Comparison of ENCODE assay signal across 24 mouse cellular contexts in the genomic region with DNA sequence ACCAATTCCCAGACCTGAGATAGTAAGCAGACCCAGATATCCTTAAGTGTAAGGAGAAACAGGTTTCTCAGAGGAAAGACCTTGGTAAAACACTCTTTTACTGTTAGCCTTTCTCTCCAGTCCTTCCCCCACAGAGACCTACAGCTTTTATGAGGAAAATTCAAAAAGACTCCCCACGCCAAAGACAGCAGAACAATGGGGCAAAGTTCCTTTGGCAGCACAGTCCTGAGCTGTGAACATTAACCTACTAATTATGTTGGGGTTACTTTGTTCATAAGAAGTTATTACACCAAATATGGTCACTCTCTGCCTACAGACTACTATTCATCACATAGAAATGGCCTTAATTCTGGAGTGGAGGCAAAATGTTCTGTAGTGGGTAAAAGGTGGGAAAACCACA.
A peak's percentile ranks its signal among the peaks of the same experiment; 100 is the strongest.
DNase-seq lines count a peak whose midpoint lies in the region; ATAC-seq and TF ChIP-seq lines count a peak whose summit lies in the region.
"Had no signal": no experiment of that assay in that cellular context is flagged by ENCODE, and none has a peak within 500 bp of the region (broad histone marks: within the 10 kb centered on the region; RNA-seq: fewer than 3 reads in every experiment).

No protein-coding gene starts in this region.

- no peaks in the 10 kb centered on the region; the same call in 1 of the 2 replicates for H3K4me1 ChIP-seq in kidney, adult 2 months (ENCODE audit: control insufficient read depth, insufficient read depth, low read length)
- no peaks in the 10 kb centered on the region for H3K4me1 ChIP-seq in kidney, embryonic 15.5 days
- H3K4me1 ChIP-seq: embryonic facial prominence, embryonic 12.5 days; embryonic facial prominence, embryonic 15.5 days; forebrain, embryonic 12.5 days; forebrain, embryonic 15.5 days; hindbrain, embryonic 12.5 days; hindbrain, embryonic 15.5 days had no signal

- peak; percentile 1 for DNase-seq in adrenal gland, postnatal 10 days
- no peak for DNase-seq in adrenal gland, postnatal 25 days
- DNase-seq in kidney, adult 2 months: peak; percentile 82
- DNase-seq in kidney, adult 9 months: peak; percentile 77
- DNase-seq in kidney, postnatal 25 days: peak; percentile 53 to 62
- DNase-seq in gastrocnemius, adult 18-20 months (ENCODE audit: low spot score): no peak
- DNase-seq in left cerebral cortex, adult 8-10 months (ENCODE audit: low spot score in 2 of 2): no peak
- DNase-seq: adrenal gland, adult 8-10 months; cerebellum, adult 11 months; cerebellum, adult 2 months; cerebellum, adult 9-11 months; cerebellum, postnatal 25 days; gastrocnemius, postnatal 10 days; gastrocnemius, postnatal 36 days had no signal

- no peaks in the 10 kb centered on the region for H3K27me3 ChIP-seq in kidney, adult 2 months (replicated peaks; ENCODE audit: control insufficient read depth, insufficient read depth, low read length)
- H3K27me3 ChIP-seq in kidney, embryonic 15.5 days: no peaks in the 10 kb centered on the region
- H3K27me3 ChIP-seq: embryonic facial prominence, embryonic 12.5 days; embryonic facial prominence, embryonic 15.5 days; forebrain, embryonic 12.5 days; forebrain, embryonic 15.5 days; hindbrain, embryonic 12.5 days; hindbrain, embryonic 15.5 days had no signal

- H3K36me3 ChIP-seq in kidney, adult 2 months (ENCODE audit: control insufficient read depth, insufficient read depth, low read length): no peaks in the 10 kb centered on the region
- no peaks in the 10 kb centered on the region for H3K36me3 ChIP-seq in kidney, embryonic 15.5 days
- H3K36me3 ChIP-seq: embryonic facial prominence, embryonic 12.5 days; embryonic facial prominence, embryonic 15.5 days; forebrain, embryonic 12.5 days; forebrain, embryonic 15.5 days; hindbrain, embryonic 12.5 days; hindbrain, embryonic 15.5 days had no signal

- 47% methylated on average over 1 of the region's 1 CpGs for WGBS in kidney, adult 2 months
- 76% methylated on average over 1 of the region's 1 CpGs for WGBS in kidney, embryonic 15.5 days

- H3K4me3 ChIP-seq in kidney, adult 2 months (ENCODE audit: insufficient read depth, low read depth, low read length): no peak overlapping the region
- H3K4me3 ChIP-seq in kidney, embryonic 15.5 days (replicated peaks): no peak overlapping the region
- H3K4me3 ChIP-seq: embryonic facial prominence, embryonic 12.5 days; embryonic facial prominence, embryonic 15.5 days; erythroblast, embryonic 14.5 days; forebrain, embryonic 12.5 days; forebrain, embryonic 15.5 days; hindbrain, embryonic 12.5 days; hindbrain, embryonic 15.5 days had no signal

- no peak overlapping the region for H3K4me2 ChIP-seq in kidney, embryonic 15.5 days
- H3K4me2 ChIP-seq: embryonic facial prominence, embryonic 12.5 days; embryonic facial prominence, embryonic 15.5 days; forebrain, embryonic 12.5 days; forebrain, embryonic 15.5 days; heart, embryonic 11.5 days; hindbrain, embryonic 12.5 days; hindbrain, embryonic 15.5 days had no signal

- no peaks in the 10 kb centered on the region for H3K9me3 ChIP-seq in kidney, embryonic 15.5 days (replicated peaks)
- H3K9me3 ChIP-seq: embryonic facial prominence, embryonic 12.5 days; embryonic facial prominence, embryonic 15.5 days; forebrain, embryonic 12.5 days; forebrain, embryonic 15.5 days; hindbrain, embryonic 12.5 days; hindbrain, embryonic 15.5 days had no signal

- TF ChIP-seq POLR2A in kidney, adult 2 months (IDR thresholded peaks at IDR 0.05; ENCODE audit: low read depth, low read length): no peak

- no peak overlapping the region for H3K27ac ChIP-seq in kidney, adult 2 months (ENCODE audit: insufficient read depth, low read depth, low read length)
- no peak overlapping the region for H3K27ac ChIP-seq in kidney, embryonic 15.5 days
- H3K27ac ChIP-seq: embryonic facial prominence, embryonic 12.5 days; embryonic facial prominence, embryonic 15.5 days; forebrain, embryonic 12.5 days; forebrain, embryonic 15.5 days; hindbrain, embryonic 12.5 days; hindbrain, embryonic 15.5 days had no signal

- ATAC-seq in kidney, embryonic 15.5 days (replicated peaks; ENCODE audit: low FRiP score): no peak
- ATAC-seq: activated CD4-positive, CD25-positive, alpha-beta regulatory T cell, adult 4 months; forebrain, embryonic 15.5 days had no signal

- no peak for TF ChIP-seq CTCF in kidney, adult 2 months (conservative IDR thresholded peaks at IDR 0.05; ENCODE audit: insufficient read depth, insufficient read length, low read depth, low read length)

- H3K9ac ChIP-seq in kidney, embryonic 15.5 days: no peak overlapping the region
- H3K9ac ChIP-seq: embryonic facial prominence, embryonic 12.5 days; embryonic facial prominence, embryonic 15.5 days; forebrain, embryonic 12.5 days; forebrain, embryonic 15.5 days; hindbrain, embryonic 12.5 days; hindbrain, embryonic 15.5 days had no signal

Comparison
In these comparisons a context has a peak if more than half of its experiments do, and no peak if none do; other contexts are left out.
1. DNase-seq: peak in adrenal gland, postnatal 10 days (single experiment), kidney, adult 2 months (single experiment), kidney, adult 9 months (single experiment) and kidney, postnatal 25 days (2 of 2); none in adrenal gland, postnatal 25 days (single experiment), gastrocnemius, adult 18-20 months (single experiment) and left cerebral cortex, adult 8-10 months (0 of 2).